Mouse (Mus musculus) midbrain, embryonic 16.5 days (tissue): Measurements from ENCODE around the gene Tuba3b. TPM values are rescaled to one million over a fixed set of nuclear protein-coding genes. Genes with fewer than 3 reads are reported as not detected.

Experiments used
- ATAC-seq: fragments of 200-750 bp; cut with Nextera tagmentation; 2 replicates; pipeline ENCODE4 v1.8.0; 2017; ENCODE audit warnings: moderate TSS enrichment
- H3K27ac ChIP-seq: fragments of 300-500 bp; sonication (generic); 2 replicates; pipeline ENCODE4 v1.5.1; 2014; ENCODE audit warnings: mild to moderate bottlenecking, low read length, mixed read lengths
- H3K27me3 ChIP-seq: fragments of 300-500 bp; sonication (generic); 2 replicates; pipeline ENCODE4 v1.6.1; 2014; ENCODE audit warnings: low read depth, low read length, mixed read lengths; ENCODE audit not compliant: control insufficient read depth, insufficient read depth
- H3K36me3 ChIP-seq: fragments of 300-500 bp; sonication (generic); 2 replicates; pipeline ENCODE4 v1.6.1; 2014; ENCODE audit warnings: mild to moderate bottlenecking, low read length, moderate library complexity, mixed read lengths; ENCODE audit not compliant: control insufficient read depth, insufficient read depth
- H3K4me1 ChIP-seq: fragments of 300-500 bp; sonication (generic); 2 replicates; pipeline ENCODE4 v1.6.1; 2014; ENCODE audit warnings: mild to moderate bottlenecking, low read length, mixed read lengths; ENCODE audit not compliant: control insufficient read depth, insufficient read depth
- H3K4me2 ChIP-seq: fragments of 300-500 bp; sonication (generic); 2 replicates; pipeline ENCODE4 v1.6.1; 2014; ENCODE audit warnings: mild to moderate bottlenecking, low read length, mixed read lengths
- H3K4me3 ChIP-seq: fragments of 300-500 bp; sonication (generic); 2 replicates; pipeline ENCODE4 v1.5.1; 2014; ENCODE audit warnings: low read depth, mild to moderate bottlenecking, low read length, moderate library complexity, mixed read lengths
- H3K9ac ChIP-seq: fragments of 300-500 bp; sonication (generic); 2 replicates; pipeline ENCODE4 v1.6.1; 2014; ENCODE audit warnings: low read depth, low read length, mixed read lengths
- H3K9me3 ChIP-seq: fragments of 300-500 bp; sonication (generic); replicated peaks from 2 replicates; pipeline ENCODE4 v1.6.1; 2014; ENCODE audit warnings: mild to moderate bottlenecking, low read length, mixed read lengths; ENCODE audit not compliant: control insufficient read depth, poor library complexity, severe bottlenecking
- WGBS: fragments of 180-500 bp; shearing (Covaris S2); extraction: QIAGEN DNeasy Blood & Tissue Kit; methylation state at CpG from one replicate; pipeline ENCODE4 v1.1.7; 2014; 5-methylcytosine and 5-hydroxymethylcytosine counted together
- polyA plus RNA-seq: library from polyadenylated mRNA; unstranded; fragments of >200 nt; fragmentation: Nextera tagmentation; extraction: Ambion mirVana; gene quantifications from 2 replicates; pipeline ENCODE4 v1.2.1, GENCODE M21; 2015

Tuba3b gene
- polyA plus RNA-seq, 1 experiment from 2014 or later, result not detected

- no peak overlapping the region for H3K4me3 ChIP-seq
- H3K4me2 ChIP-seq, result no peak overlapping the region
- no peaks in the 10 kb centered on the region for H3K36me3 ChIP-seq
- 75% methylated on average over 10 of the region's 10 CpGs for WGBS
- H3K4me1 ChIP-seq, result peaks cover 13% of the 10 kb centered on the region
- H3K27ac ChIP-seq, result no peak overlapping the region
- no peaks in the 10 kb centered on the region for H3K9me3 ChIP-seq
- no peak for ATAC-seq
- no peaks in the 10 kb centered on the region for H3K27me3 ChIP-seq
- H3K9ac ChIP-seq, result no peak overlapping the region
Observed at GRCm38 (mm10) chr6:145581366-145582170, 34.0 kb upstream of the Tuba3b start.

GRCm38 (mm10) chr6:145585052-145585973, 30.2 kb upstream of the Tuba3b start:
- Histone ChIP-seq H3K4me2 (peak overlapping the region; percentile 47), H3K36me3 (no peaks in the 10 kb centered on the region), H3K4me1 (peaks cover 4% of the 10 kb centered on the region), H3K27ac (peak overlapping the region; percentile 82), H3K9ac (peak overlapping the region; percentile 31; the same call in 1 of the 2 replicates), H3K4me3 (no peak overlapping the region), H3K9me3 (no peaks in the 10 kb centered on the region), H3K27me3 (no peaks in the 10 kb centered on the region)
- peak; percentile 91 for ATAC-seq
- 29% methylated on average over 21 of the region's 21 CpGs for WGBS

- H3K4me3 ChIP-seq, result no peak overlapping the region
- no peak overlapping the region for H3K27ac ChIP-seq
- 94% methylated on average over 11 of the region's 11 CpGs for WGBS
- no peaks in the 10 kb centered on the region for H3K9me3 ChIP-seq
- ATAC-seq, result no peak
- no peaks in the 10 kb centered on the region for H3K36me3 ChIP-seq
- no peak overlapping the region for H3K4me2 ChIP-seq
- H3K27me3 ChIP-seq, result no peaks in the 10 kb centered on the region
- no peak overlapping the region for H3K9ac ChIP-seq
- 0 out of 2 replicates have a peak, but pooled peaks cover 2% of the 10 kb centered on the region for H3K4me1 ChIP-seq
Observed at GRCm38 (mm10) chr6:145590501-145591293, 24.9 kb upstream of the Tuba3b start.

GRCm38 (mm10) chr6:145591578-145591977, 24.0 kb upstream of the Tuba3b start:
- no peaks in the 10 kb centered on the region for H3K9me3 ChIP-seq
- 0 out of 2 replicates have a peak, but pooled peaks cover 2% of the 10 kb centered on the region for H3K4me1 ChIP-seq
- H3K4me3 ChIP-seq, result no peak overlapping the region
- no peak overlapping the region for H3K27ac ChIP-seq
- H3K4me2 ChIP-seq, result no peak overlapping the region
- no peak overlapping the region for H3K9ac ChIP-seq
- WGBS, result 26% methylated on average over 1 of the region's 1 CpGs
- ATAC-seq, result no peak
- H3K36me3 ChIP-seq, result no peaks in the 10 kb centered on the region
- H3K27me3 ChIP-seq, result no peaks in the 10 kb centered on the region

- H3K36me3 ChIP-seq, result no peaks in the 10 kb centered on the region
- no peak for ATAC-seq
- no peaks in the 10 kb centered on the region for H3K9me3 ChIP-seq
- H3K27ac ChIP-seq, result no peak overlapping the region
- no peak overlapping the region for H3K9ac ChIP-seq
- H3K4me1 ChIP-seq, result 0 out of 2 replicates have a peak, but pooled peaks cover 2% of the 10 kb centered on the region
- no peak overlapping the region for H3K4me3 ChIP-seq
- WGBS, result 76% methylated on average over 6 of the region's 6 CpGs
- H3K27me3 ChIP-seq, result no peaks in the 10 kb centered on the region
- no peak overlapping the region for H3K4me2 ChIP-seq
Observed at GRCm38 (mm10) chr6:145592036-145592435, 23.5 kb upstream of the Tuba3b start.

GRCm38 (mm10) chr6:145592531-145592998, 23.0 kb upstream of the Tuba3b start:
- no peaks in the 10 kb centered on the region for H3K36me3 ChIP-seq
- H3K4me2 ChIP-seq, result no peak overlapping the region
- H3K9ac ChIP-seq, result no peak overlapping the region
- 30% methylated on average over 8 of the region's 8 CpGs for WGBS
- ATAC-seq, result peak; percentile 23; the same call in 1 of the 2 replicates
- 0 out of 2 replicates have a peak, but pooled peaks cover 2% of the 10 kb centered on the region for H3K4me1 ChIP-seq
- no peaks in the 10 kb centered on the region for H3K27me3 ChIP-seq
- no peak overlapping the region for H3K4me3 ChIP-seq
- no peak overlapping the region for H3K27ac ChIP-seq
- no peaks in the 10 kb centered on the region for H3K9me3 ChIP-seq

- no peak for ATAC-seq
- Histone ChIP-seq H3K27ac (no peak overlapping the region), H3K36me3 (no peaks in the 10 kb centered on the region), H3K27me3 (no peaks in the 10 kb centered on the region), H3K4me1 (0 out of 2 replicates have a peak, but pooled peaks cover 2% of the 10 kb centered on the region), H3K9me3 (no peaks in the 10 kb centered on the region), H3K9ac (no peak overlapping the region), H3K4me2 (no peak overlapping the region), H3K4me3 (no peak overlapping the region)
- 63% methylated on average over 7 of the region's 7 CpGs for WGBS
Observed at GRCm38 (mm10) chr6:145593991-145594390, 21.6 kb upstream of the Tuba3b start.

- Histone ChIP-seq H3K4me2 (no peak overlapping the region), H3K9ac (no peak overlapping the region), H3K27ac (no peak overlapping the region), H3K4me1 (0 out of 2 replicates have a peak, but pooled peaks cover 2% of the 10 kb centered on the region), H3K9me3 (no peaks in the 10 kb centered on the region), H3K4me3 (no peak overlapping the region), H3K27me3 (no peaks in the 10 kb centered on the region), H3K36me3 (no peaks in the 10 kb centered on the region)
- no peak for ATAC-seq
- whole genome bisulfite sequencing, result 85% methylated on average over 4 of the region's 4 CpGs
Observed at GRCm38 (mm10) chr6:145595905-145596304, 19.7 kb upstream of the Tuba3b start.
